Mouse (Mus musculus): ENCODE measurements around the gene Nrxn1.

DNA sequence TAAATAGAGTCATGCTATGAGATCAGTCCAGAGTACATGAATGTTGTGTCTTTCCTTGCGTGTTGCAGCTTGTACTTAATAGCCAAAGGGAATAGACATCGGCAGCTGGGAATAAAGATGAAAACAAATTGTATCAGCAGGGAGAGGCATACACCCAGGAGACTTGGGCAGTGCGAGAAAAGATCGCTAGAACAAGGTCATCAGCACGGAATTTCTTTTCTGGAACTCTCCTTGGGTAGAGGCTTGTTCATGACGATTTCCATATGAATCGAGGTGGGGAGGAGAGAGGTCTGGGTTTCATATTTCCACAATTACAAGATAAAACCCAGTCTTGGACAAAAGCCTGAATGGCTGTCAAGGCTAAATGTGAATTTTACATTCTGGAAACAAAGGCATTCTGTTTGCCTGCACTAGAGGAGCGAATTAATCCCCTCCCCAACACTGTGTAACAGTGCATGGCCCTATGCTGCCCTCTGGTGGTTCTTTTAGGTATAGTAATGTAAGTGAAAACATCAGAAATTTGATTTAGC, 508.1 kb downstream of the Nrxn1 start:
- no peak for TF ChIP-seq JUND (IDR thresholded peaks at IDR 0.05; ENCODE audit: low read depth, low read length)
- no peak for TF ChIP-seq EP300 (IDR thresholded peaks at IDR 0.05; ENCODE audit: low read depth in 1 of 2, low read length in 2 of 2)
- peak; percentile 62 to 83 (median 79) for TF ChIP-seq CTCF (IDR thresholded peaks at IDR 0.05 in 2 of 3, conservative IDR thresholded peaks at IDR 0.05 in 1 of 3; ENCODE audit: control insufficient read depth in 1 of 3, insufficient read depth in 1 of 3, low read depth in 2 of 3, low read length in 3 of 3, poor library complexity in 1 of 3, severe bottlenecking in 1 of 3)

Measured in MEL (cell line).